Mouse (Mus musculus) cortical plate, adult 2 months (tissue): ENCODE results near the gene Pold2. TPM values are rescaled to one million over a fixed set of nuclear protein-coding genes. Genes with fewer than 3 reads are reported as not detected.
"Not testable (repeated sequence)": the region's sequence is repeated elsewhere in the genome, so short reads cannot be mapped to it uniquely, and the experiment has no call there.

ENCODE experiments used
- H3K27ac ChIP-seq: fragments of 200-500 bp; 2 replicates; pipeline ENCODE4 v1.5.1; 2012; ENCODE audit warnings: low read length, control low read depth, inconsistent platforms; ENCODE audit not compliant: insufficient read depth
- H3K4me1 ChIP-seq: fragments of 200-500 bp; 2 replicates; pipeline ENCODE4 v1.6.1; 2011; ENCODE audit warnings: low read length; ENCODE audit not compliant: control insufficient read depth, insufficient read depth
- H3K4me3 ChIP-seq: fragments of 200-500 bp; 2 replicates; pipeline ENCODE4 v1.5.1; 2011; ENCODE audit warnings: mild to moderate bottlenecking, low read length, control low read depth; ENCODE audit not compliant: insufficient read depth
- CTCF ChIP-seq: fragments of 200-500 bp; IDR thresholded peaks from 2 replicates; pipeline ENCODE4 v1.5.1; 2011; ENCODE audit warnings: mild to moderate bottlenecking, control low read depth, low read length; ENCODE audit not compliant: insufficient read depth; ENCODE audit errors: extremely low read depth
- POLR2A ChIP-seq: fragments of 200-500 bp; IDR thresholded peaks from 2 replicates; pipeline ENCODE4 v1.6.1; 2011; ENCODE audit warnings: mild to moderate bottlenecking, low read length, control low read depth; ENCODE audit not compliant: insufficient read depth; ENCODE audit errors: extremely low read depth
- polyA plus RNA-seq: library from polyadenylated mRNA; depleted of rRNA; stranded (reverse); fragments of >200 nt; gene quantifications from 2 replicates; pipeline ENCODE4 v1.2.3, GENCODE M21; 2012

The Pold2 gene
- polyA plus RNA-seq, 1 experiment = 26.3 TPM

DNA sequence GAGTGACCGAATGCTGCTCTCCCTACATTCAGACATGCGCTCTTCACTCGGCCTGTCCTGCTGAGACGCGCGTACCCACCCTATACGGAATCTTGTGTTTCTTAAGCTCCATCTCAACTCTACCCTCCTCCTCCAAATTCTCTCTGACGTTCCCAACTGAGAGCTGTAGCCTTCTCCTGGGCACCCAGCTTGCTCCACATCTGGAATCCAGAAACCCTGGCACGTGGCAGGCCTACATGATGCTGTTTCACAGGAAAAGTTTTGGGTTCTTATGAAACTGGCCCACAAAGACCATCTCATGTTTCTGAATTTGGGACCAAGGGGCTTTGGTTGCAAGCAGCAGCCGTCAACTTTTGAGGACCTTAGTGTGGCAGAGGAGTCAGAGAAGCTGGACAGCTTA is 21.2 kb upstream of the Pold2 start:
- H3K27ac ChIP-seq = no peak overlapping the region
- no peak overlapping the region for H3K4me3 ChIP-seq
- 0 out of 2 replicates have a peak, but pooled peaks cover 3% of the 10 kb centered on the region for H3K4me1 ChIP-seq
- TF ChIP-seq CTCF = no peak
- TF ChIP-seq POLR2A = no peak

- Histone ChIP-seq H3K27ac (no peak within 1 kb of the TSS), H3K4me1 (0 out of 2 replicates have a peak, but pooled peaks cover 2% of the 10 kb centered on the region), H3K4me3 (no peak within 1 kb of the TSS)
- no peak for TF ChIP-seq CTCF
- TF ChIP-seq POLR2A = no peak
These were observed 20.4 kb upstream of the Pold2 start, which contains the start of gene Myl7 for GRCm38 (mm10) chr11:5898531-5898930. Gene Myl7 (minus strand): TSS chr11:5898782.

- Histone ChIP-seq H3K27ac (no peak overlapping the region), H3K4me3 (no peak overlapping the region), H3K4me1 (0 out of 2 replicates have a peak, but pooled peaks cover 2% of the 10 kb centered on the region)
- TF ChIP-seq CTCF (no peak), POLR2A (no peak)
These were observed 19.7 kb upstream of the Pold2 start for GRCm38 (mm10) chr11:5897839-5898238.

DNA sequence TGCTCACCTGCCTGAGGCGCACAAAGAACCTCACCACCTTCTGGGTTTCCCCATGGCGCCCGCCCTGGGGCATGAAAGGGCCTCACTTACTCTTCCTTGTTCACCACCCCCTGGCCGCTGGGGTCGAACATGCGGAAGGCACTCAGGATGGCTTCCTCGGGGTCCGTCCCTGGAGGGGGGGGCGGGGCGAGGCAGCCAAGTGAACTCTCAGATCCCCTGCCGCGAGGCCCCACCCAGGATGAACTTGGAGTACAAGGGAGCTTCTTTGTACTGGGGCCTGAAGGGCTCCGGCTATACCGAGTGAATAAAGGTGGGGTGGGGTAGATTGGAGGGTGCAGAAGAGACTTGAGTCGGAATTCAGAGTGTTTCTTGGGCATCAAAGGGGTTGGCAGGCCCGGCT is 19.1 kb upstream of the Pold2 start:
- TF ChIP-seq CTCF (no peak), POLR2A (no peak)
- H3K4me1 ChIP-seq = 0 out of 2 replicates have a peak, but pooled peaks cover under 1% of the 10 kb centered on the region
- no peak overlapping the region for H3K4me3 ChIP-seq
- no peak overlapping the region for H3K27ac ChIP-seq

GRCm38 (mm10) chr11:5893807-5894206 is 15.7 kb upstream of the Pold2 start:
- TF ChIP-seq CTCF (no peak), POLR2A (no peak)
- Histone ChIP-seq H3K4me1 (no peaks in the 10 kb centered on the region), H3K27ac (no peak overlapping the region), H3K4me3 (no peak overlapping the region)

- TF ChIP-seq POLR2A (no peak), CTCF (no peak)
- Histone ChIP-seq H3K4me1 (no peaks in the 10 kb centered on the region), H3K27ac (no peak overlapping the region)
These were observed 14.8 kb upstream of the Pold2 start for GRCm38 (mm10) chr11:5892810-5893368.

GRCm38 (mm10) chr11:5892151-5892591 is 14.1 kb upstream of the Pold2 start:
- H3K4me3 ChIP-seq = no peak overlapping the region
- TF ChIP-seq POLR2A (no peak), CTCF (no peak)
- H3K27ac ChIP-seq = no peak overlapping the region
- H3K4me1 ChIP-seq = no peaks in the 10 kb centered on the region

More at GRCm38 (mm10) chr11:5892810-5893368, 14.8 kb upstream of the Pold2 start:
- H3K4me3 ChIP-seq = no peak overlapping the region

- not testable (repeated sequence) for H3K4me3 ChIP-seq, H3K27ac ChIP-seq, H3K4me1 ChIP-seq
These were observed 10.5 kb upstream of the Pold2 start for GRCm38 (mm10) chr11:5888563-5888962.

DNA sequence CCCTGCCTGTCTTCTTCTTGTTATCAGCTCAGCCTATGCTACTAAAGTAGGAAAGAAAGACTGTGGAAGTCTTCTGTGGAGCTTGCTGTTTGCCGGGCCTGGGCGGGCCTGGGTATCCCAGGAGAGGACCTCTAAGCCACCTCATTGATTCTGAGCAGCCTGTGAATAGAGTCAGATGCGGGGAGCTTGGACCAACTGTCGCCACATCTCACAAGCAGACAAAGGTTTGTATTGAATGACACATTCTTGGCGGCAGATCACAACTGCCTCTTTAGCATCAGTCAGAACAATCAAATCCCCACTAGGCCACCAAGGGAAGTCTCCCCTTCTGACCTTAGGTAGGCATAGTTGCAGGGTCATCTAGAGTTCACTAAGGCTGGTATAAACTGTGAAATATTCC is 9.2 kb upstream of the Pold2 start:
- Histone ChIP-seq H3K4me1 (no peaks in the 10 kb centered on the region), H3K4me3 (no peak overlapping the region), H3K27ac (no peak overlapping the region)
- no peak for TF ChIP-seq POLR2A
- no peak for TF ChIP-seq CTCF

- Histone ChIP-seq H3K4me3 (no peak overlapping the region), H3K4me1 (no peaks in the 10 kb centered on the region)
- TF ChIP-seq POLR2A (no peak), CTCF (peak; percentile 86)
These were observed 8.1 kb upstream of the Pold2 start for GRCm38 (mm10) chr11:5886187-5886586.

GRCm38 (mm10) chr11:5882518-5882917 is 4.4 kb upstream of the Pold2 start:
- H3K27ac ChIP-seq = no peak overlapping the region
- TF ChIP-seq POLR2A (no peak), CTCF (no peak)
- no peaks in the 10 kb centered on the region for H3K4me1 ChIP-seq
- no peak overlapping the region for H3K4me3 ChIP-seq

More at GRCm38 (mm10) chr11:5886187-5886586, 8.1 kb upstream of the Pold2 start:
- H3K27ac ChIP-seq = no peak overlapping the region
